Mouse (Mus musculus) adrenal gland (tissue): ENCODE measurements around the gene 4932414N04Rik.
"Not testable (repeated sequence)": the region's sequence is repeated elsewhere in the genome, so short reads cannot be mapped to it uniquely, and the experiment has no call there.

Experiments used
- intact Hi-C: fragments of 180-260 bp; cut with DNase I; formaldehyde crosslinking; loops from one replicate; pipeline ENCODE4 v1.15.1; 2025
- long read RNA-seq, 2 experiments: library from polyadenylated mRNA; unstranded; transcript quantifications; one replicate each; pipeline ENCODE4 v2.0.0; 2020; ENCODE audit warnings: borderline replicate concordance in 1 of 2; ENCODE audit not compliant: insufficient replicate concordance in 1 of 2

4932414N04Rik gene
- long read RNA-seq, experiment 1, result 0 reads
- long read RNA-seq, experiment 2, result 0 reads

DNA sequence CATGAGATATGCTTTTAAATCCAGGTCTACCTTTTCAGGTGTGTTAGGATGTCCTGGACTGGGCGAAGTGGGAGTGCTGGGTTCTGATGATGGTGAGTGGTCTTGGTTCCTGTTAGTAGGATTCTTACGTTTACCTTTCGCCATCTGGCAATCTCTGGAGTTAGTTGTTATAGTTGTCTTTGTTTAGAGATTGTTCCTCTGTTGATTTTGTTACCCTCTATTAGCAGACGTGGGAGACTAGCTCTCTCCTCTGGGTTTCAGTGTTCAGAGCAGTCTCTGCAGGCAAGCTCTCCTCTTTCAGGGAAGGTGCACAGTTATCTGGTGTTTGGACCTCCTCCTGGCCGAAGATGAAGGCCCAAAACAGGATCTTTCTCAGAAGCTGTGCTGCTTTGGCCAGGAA is at the start of gene 4932414N04Rik:
Gene 4932414N04Rik, plus strand, starts transcription at position 301 of the 400 bp plus-strand sequence.
- intact Hi-C loops, result not testable (repeated sequence)

DNA sequence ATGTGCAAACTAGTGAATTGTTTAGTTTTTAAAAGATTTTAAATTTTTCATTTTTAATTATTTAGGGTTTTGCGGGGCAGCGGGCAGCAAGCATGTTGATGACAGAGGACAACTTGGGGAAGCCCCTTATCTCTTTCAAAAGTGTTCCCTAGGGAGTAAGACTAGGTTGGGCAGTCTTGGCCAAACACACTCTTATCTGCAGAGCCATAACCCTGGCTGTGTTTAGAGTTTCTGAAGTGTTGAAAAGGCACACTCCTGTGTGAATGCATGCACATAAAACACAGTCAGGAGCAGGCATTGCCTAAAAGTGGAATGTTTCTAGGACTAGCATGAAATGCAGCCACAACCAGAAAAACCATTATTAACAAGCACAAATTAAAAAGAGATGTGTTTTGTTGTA is 75.9 kb downstream of the 4932414N04Rik start:
- intact Hi-C loops, result no loop called here

DNA sequence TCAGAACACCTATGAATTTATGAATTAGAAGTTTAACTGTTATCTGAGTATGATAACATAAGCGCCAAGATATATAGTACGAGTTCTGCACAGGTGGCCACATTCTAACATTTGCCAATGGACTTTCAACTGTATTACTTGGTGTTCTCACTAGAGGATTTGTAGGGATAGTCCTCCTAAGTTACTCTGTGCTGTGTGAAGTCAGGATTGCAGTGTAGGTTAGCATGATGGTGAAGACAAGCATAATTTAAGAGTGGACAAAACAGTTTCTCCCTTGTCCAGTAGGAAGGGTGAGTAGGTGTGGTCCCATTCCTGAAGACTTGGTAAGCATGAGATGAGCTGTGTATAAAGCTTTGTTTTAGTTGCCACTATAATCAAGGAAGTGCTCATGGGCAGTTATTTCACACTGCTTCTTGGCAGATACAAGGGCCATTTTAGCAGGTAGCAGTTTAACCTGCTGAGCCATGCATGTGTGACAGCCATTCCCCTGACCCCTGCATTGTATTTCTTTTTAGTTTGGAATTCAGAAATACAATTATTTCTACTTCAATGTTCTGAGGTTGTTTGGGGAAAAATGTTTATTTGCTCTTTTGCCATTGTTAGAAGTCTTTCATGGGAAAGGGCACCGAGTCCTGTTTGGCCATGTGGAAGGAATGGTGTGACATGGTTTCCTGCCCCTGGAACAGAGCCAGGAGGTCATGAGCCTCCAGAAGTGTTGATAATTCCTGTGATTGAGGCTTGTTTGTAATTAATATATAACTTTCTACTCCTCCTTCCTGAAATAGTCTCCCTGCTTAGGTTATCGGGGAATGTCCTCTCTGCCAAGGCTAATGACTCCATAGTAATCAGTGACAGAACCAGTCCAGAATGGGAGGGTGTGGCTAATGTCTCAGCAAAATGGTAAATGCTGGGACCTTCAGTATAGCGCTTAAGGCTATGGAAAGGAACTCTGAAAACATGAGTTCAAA is 83.8 kb downstream of the 4932414N04Rik start:
- intact Hi-C loops, result loop anchor here (5.0 kb wide), 1 partner anchor 178 kb away; no protein-coding TSS in a partner anchor

DNA sequence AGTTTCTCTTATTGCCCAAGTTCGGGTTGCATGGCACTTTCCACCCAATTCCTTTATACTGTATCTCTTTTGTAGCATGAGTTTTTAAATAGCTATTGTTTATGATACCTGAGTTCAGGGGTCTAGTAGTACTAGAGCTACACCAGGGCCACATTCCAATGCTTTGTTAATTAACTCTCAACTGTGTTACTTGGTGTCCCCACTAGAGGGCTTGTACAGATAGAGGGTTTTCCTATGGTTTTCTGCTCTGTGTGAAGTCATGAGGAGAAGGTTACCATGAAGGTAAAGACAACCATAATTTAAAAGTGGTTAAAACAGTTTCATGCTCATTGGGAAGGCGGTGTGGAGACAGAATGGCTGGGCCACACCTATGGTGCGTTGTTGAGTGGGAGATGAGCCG is 88.3 kb downstream of the 4932414N04Rik start:
- intact Hi-C loops, result loop anchor here (5.0 kb wide), 1 partner anchor 182 kb away; no protein-coding TSS in a partner anchor

DNA sequence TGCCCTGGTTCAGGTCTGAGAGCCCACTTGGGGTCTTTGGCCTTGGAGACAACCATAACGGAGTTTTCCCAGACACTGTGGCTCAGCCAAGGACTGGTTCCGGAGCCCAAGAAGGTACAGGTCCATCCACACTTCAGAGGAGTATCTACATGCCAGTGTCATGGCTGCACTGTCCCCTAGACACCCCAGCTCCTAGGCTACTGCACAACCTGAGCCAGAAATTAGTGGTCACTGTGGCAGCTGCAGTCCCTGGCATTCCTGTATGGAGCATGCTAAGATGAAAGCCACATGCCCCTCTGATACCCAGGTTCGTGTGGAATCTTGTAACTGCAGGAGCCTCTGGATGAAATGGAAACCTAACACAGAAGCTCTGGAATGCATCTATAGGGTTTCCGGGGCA is 99.9 kb downstream of the 4932414N04Rik start:
- intact Hi-C loops, result loop anchor here (5.0 kb wide), 1 partner anchor 194 kb away; no protein-coding TSS in a partner anchor

DNA sequence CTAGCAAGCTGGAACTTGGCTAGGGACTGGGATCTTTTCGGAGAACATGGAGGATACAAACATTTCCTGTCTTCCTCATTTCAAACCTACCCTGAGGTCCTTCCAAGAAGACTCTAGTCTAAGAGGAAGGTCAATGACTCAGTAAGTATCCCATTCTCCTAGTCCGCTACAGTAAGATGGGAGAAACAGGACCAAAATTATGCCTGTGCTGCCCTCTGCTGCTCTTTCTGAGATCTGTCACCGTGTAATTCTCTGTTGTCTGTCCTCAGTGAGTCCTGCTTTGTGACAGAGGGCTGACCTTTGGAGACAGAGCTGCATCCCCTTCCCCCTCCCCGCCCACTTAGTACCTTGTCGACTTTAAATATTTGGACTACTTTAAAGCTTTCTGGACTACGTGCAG is 100.5 kb downstream of the 4932414N04Rik start:
- intact Hi-C loops, result loop anchor here (5.0 kb wide), 1 partner anchor 194 kb away; no protein-coding TSS in a partner anchor

DNA sequence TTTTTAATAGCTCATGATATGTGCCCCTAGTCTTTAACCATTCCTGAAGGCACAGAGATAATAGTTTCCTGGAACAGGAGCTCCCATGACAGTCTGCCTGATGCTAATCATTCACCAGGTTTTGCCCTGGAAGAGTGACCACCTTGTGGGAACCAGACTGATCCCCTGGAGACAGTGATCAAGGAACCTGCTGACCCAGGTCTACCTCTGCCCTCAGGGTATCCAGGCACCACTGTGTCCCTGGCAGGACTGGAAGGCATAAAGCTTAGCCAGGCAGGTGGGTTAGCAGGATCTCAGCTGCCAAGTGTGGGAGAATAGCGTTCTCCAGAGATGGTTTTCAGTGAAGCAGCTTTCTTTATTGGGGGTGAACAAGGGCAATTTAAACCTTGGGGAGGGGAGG is 109.1 kb downstream of the 4932414N04Rik start:
- intact Hi-C loops, result no loop called here

DNA sequence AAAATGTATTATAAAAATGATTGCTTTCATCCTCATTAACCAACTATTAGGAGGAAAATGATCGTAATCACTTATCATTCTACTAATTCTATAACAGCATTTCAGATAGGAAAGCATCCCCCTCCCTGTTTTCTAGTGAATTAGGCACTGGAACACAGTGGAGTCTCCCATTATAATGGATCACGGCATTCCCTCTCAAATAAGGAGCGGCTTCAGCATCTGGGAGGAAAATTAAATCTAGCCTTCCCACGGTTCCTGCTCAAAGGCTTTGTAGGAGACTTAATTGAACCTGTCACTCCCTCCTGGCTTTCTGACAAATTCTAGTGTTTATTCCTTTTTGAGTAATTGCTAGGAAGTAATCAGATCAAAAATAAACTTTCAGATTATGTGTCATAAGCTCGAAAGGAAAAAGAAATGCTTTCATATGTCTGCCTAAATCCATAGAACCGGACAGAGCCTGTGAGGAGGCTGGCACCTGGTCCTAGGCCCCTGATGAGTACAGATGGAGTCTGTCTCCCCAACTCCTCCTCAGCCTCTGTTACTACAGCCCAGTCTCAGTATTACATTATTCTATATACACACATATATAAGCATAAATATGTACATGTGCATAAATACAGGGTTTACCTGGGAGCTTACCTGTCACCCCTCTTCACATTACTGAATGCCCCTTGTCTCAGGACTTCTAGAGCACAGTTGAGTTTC is 111.1 kb downstream of the 4932414N04Rik start:
- intact Hi-C loops, result no loop called here

DNA sequence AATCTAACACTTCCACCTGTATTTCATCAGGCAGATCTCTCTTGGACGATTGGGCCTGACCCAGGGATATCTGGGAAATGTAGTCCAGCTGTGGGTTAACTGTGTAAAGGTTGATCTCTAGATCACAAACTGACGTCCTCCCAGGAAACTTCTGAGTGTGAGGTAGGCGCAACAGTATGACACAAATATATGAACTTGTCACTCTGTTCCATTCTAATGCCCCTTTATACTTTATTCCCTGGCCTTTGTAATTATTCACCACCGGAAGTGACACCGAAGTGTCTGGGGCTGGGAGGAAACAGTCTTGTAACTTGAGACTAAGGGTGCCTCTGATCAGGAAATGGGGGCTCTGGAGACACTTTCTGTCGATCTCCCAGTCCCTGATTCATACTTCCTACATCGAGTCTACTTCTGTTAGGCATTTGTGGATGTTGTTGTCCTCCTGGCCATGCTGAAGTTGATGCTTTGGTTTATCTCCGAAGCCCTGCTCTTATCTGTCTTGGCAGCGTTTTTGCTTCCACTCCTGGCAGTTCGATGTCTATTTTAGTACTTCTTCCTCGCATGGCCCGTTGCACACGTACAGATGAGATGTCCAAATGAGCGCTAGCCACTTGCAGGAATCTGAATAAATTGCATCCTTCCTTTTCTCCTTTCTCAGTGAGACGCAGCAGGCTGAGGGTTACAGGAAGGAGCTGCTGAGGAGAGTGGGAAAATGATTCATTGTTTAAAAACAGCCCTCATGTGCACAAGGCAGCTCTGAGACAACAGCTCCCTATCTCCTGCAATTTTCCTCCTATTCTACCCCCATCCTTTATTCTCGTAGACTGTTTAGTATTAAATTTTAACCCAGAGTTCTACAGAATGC is 126.2 kb downstream of the 4932414N04Rik start:
- intact Hi-C loops, result loop anchor here (5.0 kb wide), 2 partner anchors 260 to 645 kb away; no protein-coding TSS in a partner anchor

DNA sequence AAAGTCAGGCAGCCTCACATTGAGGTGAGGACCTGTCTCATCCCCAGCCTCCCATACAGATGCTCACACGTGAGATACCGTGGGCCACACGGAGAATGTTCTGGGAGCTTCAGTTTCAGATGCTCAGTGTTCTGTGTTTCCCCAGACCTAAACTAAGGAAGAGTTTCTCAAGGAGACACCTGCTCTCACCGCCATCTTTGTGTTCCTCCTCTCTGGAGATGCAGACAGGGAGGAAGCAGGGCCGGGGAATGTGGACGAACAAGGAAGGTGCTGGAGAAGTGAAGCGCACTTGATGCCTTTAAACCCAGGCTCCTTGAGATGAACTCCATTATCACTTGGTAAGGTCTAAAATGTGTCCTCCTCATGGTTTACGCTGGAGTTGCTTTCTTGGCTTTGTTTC is 127.4 kb downstream of the 4932414N04Rik start:
- intact Hi-C loops, result loop anchor here (1.0 to 5.0 kb wide), 3 partner anchors 259 to 644 kb away; no protein-coding TSS in a partner anchor

DNA sequence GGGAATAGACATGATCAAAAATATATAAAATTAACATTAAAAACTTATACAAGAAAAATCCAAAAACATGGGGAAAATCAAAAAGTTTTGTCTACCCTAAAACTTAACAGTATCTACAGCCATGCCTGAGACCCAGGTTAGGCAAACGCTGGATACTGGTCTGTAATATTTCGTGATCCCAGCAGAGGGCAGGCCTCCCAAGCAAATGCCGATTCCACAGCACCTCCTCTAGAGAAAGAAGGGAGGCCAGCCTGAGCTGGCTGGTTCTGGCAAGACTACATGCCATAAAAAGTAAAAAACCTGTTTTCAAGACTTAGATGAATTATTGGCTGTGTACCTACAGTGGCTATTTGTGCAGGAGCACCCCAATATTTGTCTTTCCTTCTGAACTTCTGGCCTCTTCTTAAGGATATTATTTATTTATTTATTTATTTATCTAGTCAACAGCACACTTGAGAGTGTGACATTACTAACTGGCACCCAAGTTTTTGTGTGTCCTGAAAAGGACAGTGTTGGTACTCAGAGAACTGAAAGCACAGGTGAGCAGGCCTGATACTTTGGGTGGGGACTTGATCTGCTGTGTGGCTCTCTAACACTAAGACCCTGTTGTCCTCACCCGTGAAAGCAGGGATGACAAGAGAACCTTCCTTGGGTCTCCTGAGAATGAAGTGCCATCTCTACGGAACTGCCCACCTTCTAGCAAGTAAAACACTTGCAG is 128.6 kb downstream of the 4932414N04Rik start:
- intact Hi-C loops, result loop anchor here (1.0 to 5.0 kb wide), 3 partner anchors 257 to 642 kb away; no protein-coding TSS in a partner anchor

DNA sequence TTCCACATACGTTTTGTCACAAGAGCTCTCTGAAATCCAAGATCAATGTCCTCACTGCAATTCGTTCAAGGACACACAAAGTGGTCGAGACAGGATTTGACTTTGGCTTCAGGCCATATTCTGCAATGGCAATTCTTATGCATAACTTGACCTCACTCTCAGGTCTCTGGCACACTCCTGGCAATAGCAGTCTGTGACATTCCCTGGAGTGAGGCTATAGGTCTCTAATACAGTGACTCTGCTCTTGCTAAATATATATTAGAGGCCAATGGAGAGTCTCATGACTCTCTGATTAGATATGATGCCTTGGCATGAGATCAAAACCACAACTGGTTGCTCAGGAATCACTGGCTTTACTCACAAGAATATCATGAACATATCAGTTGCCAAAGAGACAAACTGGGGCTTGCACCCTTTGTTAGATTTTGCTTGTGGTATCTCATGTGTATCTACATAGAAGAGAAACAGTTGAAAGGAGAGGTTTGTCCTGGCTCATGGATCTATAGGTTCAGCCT is 130.9 kb downstream of the 4932414N04Rik start:
- intact Hi-C loops, result no loop called here

DNA sequence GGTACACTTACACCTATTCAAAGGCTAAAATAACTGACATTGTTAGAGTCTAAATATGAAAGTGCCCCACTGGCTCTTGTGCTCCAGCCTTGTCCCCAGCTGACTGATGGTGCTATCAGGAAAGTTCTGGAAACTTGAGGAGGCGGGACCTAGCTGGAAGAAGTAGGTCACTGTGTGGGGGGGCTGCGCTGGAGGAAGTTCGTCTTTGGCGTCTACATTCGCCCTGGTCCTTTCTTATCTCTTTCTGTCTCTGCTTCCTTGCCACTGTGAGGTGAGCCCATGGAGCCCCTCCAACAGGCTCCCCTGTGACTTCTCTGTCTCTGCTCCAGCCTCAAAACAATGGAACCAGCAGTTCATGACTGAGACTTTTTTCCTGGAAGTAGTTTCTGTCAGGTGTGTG is 136.0 kb downstream of the 4932414N04Rik start:
- intact Hi-C loops, result no loop called here

DNA sequence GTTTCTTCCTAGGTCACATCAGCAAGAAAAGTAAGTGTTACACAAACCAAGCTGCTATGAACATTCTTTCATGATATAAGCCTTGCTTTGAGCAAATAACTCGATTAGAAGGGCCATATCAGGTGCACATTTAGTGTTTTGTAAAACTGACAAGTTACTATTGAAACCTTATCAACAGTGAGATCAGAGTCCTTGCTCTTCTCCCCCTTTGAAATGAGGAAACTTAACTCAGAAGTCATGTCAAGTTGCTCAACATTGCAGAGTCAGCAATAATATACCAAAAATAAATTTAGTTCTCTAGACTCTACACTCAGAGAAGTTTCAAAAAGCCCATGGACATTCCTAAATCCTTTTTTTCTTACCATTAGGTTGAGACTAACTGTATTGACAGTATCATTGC is 137.2 kb downstream of the 4932414N04Rik start:
- intact Hi-C loops, result no loop called here

DNA sequence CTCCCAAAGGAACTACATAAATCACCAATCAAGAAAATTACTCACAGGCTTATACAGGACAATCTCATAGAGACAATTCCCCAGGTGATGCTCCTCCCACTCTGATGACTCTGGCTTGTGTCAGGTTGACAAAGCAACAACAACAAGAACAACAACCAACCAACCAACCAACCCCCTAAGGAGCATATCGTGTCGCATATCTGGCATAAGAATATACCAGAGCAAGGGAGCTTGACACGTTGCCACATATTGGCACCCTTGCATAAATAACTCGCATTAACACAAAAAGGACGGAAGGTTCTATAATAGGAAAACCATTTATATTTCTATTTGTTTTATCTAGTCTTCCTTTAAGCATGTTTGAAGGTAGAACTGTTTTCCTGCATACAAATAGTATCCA is 137.9 kb downstream of the 4932414N04Rik start:
- intact Hi-C loops, result no loop called here

DNA sequence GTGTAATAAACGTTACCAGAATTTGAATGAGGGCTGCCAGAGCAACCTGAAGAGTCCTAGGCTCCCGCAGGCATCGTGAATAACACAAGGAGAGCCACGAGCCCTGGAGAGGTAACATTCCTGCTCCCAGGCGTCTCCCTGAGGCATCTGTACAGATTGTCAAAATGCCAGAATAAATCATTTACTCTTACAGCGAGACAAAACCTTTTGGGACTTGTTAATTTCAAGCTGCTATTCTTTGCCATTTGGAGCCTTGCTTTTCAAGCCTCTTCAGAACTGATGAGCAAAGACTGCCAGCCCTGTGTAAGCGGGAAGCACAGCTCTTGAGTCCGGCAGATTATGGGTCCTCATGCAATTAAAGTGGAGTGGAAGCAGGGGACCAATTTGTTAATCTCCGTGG is 138.3 kb downstream of the 4932414N04Rik start:
- intact Hi-C loops, result no loop called here

DNA sequence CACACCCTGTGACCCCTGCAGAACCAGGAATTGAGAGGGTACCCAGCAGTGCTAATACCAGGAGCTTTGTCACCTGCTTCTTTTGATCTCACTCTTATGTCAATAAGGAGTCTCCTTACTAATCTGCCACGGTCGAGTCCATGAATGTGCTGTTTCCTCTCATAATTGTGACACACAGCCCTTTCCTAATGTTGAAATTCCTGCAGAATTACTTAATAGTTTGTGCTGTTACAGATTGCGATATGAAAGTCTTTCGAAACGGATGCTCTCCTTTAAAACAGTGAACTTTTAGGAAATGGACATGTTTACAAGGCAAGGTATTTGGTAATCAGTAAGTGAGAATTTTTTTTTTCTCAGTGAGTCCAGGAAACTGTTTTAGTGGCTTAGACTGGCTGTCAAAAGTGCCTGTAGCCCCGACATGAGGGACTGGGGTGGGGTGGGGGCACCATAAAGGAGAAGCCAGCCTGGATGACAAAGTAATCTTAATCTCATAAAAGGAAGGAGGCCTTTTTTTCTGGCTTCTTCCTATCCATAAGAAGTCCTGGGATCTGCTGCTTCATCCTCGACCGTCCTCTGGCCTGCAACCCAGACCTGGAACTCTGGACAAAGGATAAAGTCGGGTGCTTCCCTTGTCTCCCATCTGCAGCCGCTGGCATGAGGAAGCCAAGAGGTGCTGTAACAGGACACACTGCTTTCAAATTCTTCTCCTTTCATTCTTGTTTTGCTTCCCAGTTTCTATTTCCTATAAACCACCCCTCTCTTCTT is 139.9 kb downstream of the 4932414N04Rik start:
- intact Hi-C loops, result no loop called here

DNA sequence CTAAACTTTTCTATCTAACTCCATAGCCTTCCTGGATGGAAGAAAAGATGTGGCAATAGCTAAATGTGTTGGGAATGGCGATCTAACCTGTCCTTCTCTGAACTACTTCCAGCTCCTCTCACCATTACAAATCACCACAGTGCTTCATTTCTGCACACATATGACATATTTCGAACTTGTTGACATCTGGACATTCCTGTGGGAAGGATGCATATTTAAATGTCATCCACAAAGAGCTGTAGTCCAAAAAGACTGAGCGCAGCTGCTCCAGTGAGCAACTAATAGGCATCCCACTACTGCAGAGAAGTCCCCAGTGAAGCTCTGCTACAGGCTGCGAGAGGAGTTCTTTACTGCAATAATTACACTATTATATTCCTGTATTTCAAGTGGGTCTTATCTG is 140.8 kb downstream of the 4932414N04Rik start:
- intact Hi-C loops, result no loop called here
